Mouse (Mus musculus) megakaryocyte, embryonic 14.5 days (primary cell): ENCODE data around the gene Fabp3.

Experiments
- FLI1 ChIP-seq: IDR thresholded peaks from 2 replicates; pipeline ENCODE4 v1.6.1; 2012; ENCODE audit warnings: low read length, inconsistent platforms, mixed read lengths
- GATA1 ChIP-seq: IDR thresholded peaks from 3 replicates; pipeline ENCODE4 v1.6.1; 2012; ENCODE audit warnings: mixed read lengths, low read length, inconsistent platforms, borderline replicate concordance

DNA sequence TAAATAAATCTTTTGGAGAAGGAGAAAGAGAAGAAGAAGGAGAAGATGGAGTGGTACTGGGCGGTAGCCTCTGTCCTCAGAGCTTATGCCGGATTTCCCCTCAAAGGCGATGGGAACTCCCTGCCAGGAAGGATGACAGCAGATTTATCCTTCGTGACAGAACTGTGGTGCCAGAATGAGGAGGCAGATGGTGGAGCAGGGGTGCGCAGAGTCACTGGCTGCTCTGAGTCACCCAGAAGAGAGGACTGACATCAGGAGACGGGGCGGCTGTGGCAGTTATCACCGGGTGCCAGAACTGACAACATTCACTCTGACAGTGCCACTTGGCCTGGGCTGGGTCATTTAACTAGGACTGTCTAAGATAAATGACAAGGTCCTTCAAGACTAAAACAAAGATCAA is 38.3 kb upstream of the Fabp3 start:
- TF ChIP-seq GATA1 = no peak
- no peak for TF ChIP-seq FLI1
